Mouse (Mus musculus): ENCODE results near the gene Hhipl1. TPM values are rescaled to one million over a fixed set of nuclear protein-coding genes. Genes with fewer than 3 reads are reported as not detected.
A peak's percentile ranks its signal among the peaks of the same experiment; 100 is the strongest.

Gene Hhipl1
- polyA plus RNA-seq, 2 experiments = 0.58 to 2.7 TPM

DNA sequence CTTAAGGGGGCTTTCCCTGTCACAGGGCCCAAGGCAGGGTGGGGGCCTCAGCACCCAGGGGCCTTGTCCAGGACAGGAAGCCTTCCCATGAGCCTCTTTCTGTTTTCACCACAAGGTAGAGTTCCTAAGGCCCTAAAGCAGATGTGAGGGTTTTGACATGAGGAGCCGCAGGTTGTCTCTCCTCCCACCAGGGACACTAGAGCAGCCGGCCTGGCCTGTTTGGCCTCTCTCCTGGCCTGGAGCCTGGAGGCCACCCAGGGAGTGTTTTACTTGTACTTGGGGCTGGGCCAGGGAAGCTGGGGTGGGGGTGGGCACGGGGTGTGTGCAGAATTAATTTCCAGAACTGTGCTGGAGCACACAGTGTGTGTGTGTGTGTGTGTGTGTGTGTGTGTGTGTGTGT lies 59.3 kb downstream of the Hhipl1 start:
- Histone ChIP-seq H3K27ac (replicated peaks; ENCODE audit: low read depth, low read length) (no peak overlapping the region), H3K4me3 (replicated peaks; ENCODE audit: low read length) (no peak overlapping the region), H3K9ac (ENCODE audit: low read depth, low read length, severe bottlenecking) (no peak overlapping the region), H3K27me3 (ENCODE audit: control insufficient read depth, insufficient read depth, low read length) (no peaks in the 10 kb centered on the region), H3K4me2 (replicated peaks; ENCODE audit: low read depth, low read length, severe bottlenecking) (no peak overlapping the region), H3K4me1 (ENCODE audit: control insufficient read depth, insufficient read depth, low read length) (peaks cover 16% of the 10 kb centered on the region), H3K9me3 (ENCODE audit: control insufficient read depth, low read length) (no peaks in the 10 kb centered on the region), H3K36me3 (ENCODE audit: control insufficient read depth, insufficient read depth, low read length) (no peaks in the 10 kb centered on the region)
- TF ChIP-seq POLR2A (IDR thresholded peaks at IDR 0.05; ENCODE audit: borderline replicate concordance, extremely low read depth, insufficient read depth, insufficient read length) = no peak
- DNase-seq (ENCODE audit: low spot score) (peak; percentile 66), ATAC-seq (ENCODE audit: low FRiP score, low read depth) (peak; percentile 35; the same call in 1 of the 2 replicates)
- 13% methylated on average over 3 of the region's 3 CpGs for WGBS

DNA sequence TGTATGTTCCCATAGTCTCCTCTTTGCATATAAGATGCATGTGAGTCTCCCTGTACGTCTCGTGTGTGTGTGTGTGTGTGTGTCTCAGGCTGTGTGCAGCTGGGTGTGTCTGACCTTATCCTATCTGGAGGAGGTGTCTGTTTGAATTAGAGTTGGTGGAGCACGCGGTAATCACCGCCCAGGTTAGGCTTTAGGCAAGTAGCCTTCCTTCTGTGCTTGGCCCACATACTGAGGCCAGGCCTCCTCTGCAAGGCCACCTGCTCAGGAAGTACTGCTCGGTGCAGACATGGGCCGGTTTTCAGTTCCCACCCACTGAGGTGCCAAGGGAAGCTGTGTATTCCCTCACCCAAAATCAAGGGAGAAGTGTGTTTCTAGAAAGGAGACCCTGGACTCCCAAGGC lies 59.8 kb downstream of the Hhipl1 start:
- Histone ChIP-seq H3K27ac (replicated peaks; ENCODE audit: low read depth, low read length) (no peak overlapping the region), H3K4me2 (replicated peaks; ENCODE audit: low read depth, low read length, severe bottlenecking) (no peak overlapping the region), H3K36me3 (ENCODE audit: control insufficient read depth, insufficient read depth, low read length) (no peaks in the 10 kb centered on the region), H3K9ac (ENCODE audit: low read depth, low read length, severe bottlenecking) (no peak overlapping the region), H3K9me3 (ENCODE audit: control insufficient read depth, low read length) (no peaks in the 10 kb centered on the region), H3K27me3 (ENCODE audit: control insufficient read depth, insufficient read depth, low read length) (no peaks in the 10 kb centered on the region), H3K4me1 (ENCODE audit: control insufficient read depth, insufficient read depth, low read length) (peaks cover 21% of the 10 kb centered on the region), H3K4me3 (replicated peaks; ENCODE audit: low read length) (no peak overlapping the region)
- no peak for TF ChIP-seq POLR2A (IDR thresholded peaks at IDR 0.05; ENCODE audit: borderline replicate concordance, extremely low read depth, insufficient read depth, insufficient read length)
- ATAC-seq (ENCODE audit: low FRiP score, low read depth) (no peak), DNase-seq (ENCODE audit: low spot score) (no peak)
- WGBS = 59% methylated on average over 7 of the region's 7 CpGs

DNA sequence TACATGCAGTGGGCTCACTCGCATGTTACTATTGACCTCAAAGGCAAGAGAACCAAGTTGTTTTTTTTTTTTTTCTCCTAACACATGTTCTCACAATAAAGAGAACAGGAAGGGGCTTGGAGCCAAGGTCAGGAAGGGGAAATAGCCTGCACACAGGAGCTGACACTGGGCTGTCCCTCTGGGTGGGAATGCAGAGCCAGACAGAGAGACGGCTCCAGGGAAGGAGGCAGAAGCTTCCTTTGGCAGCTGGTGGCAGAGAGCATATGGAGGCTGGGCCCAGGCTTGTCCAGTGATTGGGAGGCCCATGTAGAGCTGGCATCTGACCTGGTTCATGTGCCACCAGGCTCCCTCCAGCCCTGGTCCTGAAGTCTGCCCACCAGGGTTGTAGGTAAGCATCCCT lies 61.8 kb downstream of the Hhipl1 start:
- H3K9me3 ChIP-seq (ENCODE audit: control insufficient read depth, low read length) = no peaks in the 10 kb centered on the region
- no peak for DNase-seq (ENCODE audit: low spot score)

DNA sequence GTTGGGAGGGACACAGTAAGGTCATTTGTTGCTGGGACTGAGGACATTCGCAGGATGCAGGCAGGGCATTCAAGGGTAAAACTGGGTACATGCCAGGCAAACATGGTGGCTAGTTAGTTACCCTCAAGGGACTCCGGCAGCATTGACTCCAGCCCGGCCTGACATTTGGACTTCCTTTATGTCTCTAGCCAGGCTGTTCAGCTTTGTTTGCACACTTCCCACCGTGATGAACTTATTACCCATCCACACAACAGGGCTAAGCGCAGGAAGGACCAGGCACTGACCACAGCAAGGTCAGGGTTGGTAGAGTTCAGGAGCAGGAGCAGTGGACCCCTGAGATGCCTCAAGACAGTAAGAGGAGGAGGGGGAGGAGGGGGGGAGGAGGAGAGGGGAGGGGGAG lies 62.9 kb downstream of the Hhipl1 start:
- Histone ChIP-seq H3K4me3 (replicated peaks; ENCODE audit: low read length) (no peak overlapping the region), H3K27me3 (ENCODE audit: control insufficient read depth, insufficient read depth, low read length) (no peaks in the 10 kb centered on the region), H3K36me3 (ENCODE audit: control insufficient read depth, insufficient read depth, low read length) (no peaks in the 10 kb centered on the region), H3K4me2 (replicated peaks; ENCODE audit: low read depth, low read length, severe bottlenecking) (no peak overlapping the region), H3K9ac (ENCODE audit: low read depth, low read length, severe bottlenecking) (no peak overlapping the region), H3K27ac (replicated peaks; ENCODE audit: low read depth, low read length) (no peak overlapping the region), H3K9me3 (ENCODE audit: control insufficient read depth, low read length) (no peaks in the 10 kb centered on the region), H3K4me1 (ENCODE audit: control insufficient read depth, insufficient read depth, low read length) (peaks cover 28% of the 10 kb centered on the region)
- DNase-seq (ENCODE audit: low spot score) (no peak), ATAC-seq (ENCODE audit: low FRiP score, low read depth) (no peak)
- 61% methylated on average over 5 of the region's 5 CpGs for WGBS
- TF ChIP-seq POLR2A (IDR thresholded peaks at IDR 0.05; ENCODE audit: borderline replicate concordance, extremely low read depth, insufficient read depth, insufficient read length) = no peak

More for the DNA sequence above, 61.8 kb downstream of the Hhipl1 start:
- 82% methylated on average over 2 of the region's 2 CpGs for WGBS
- H3K4me3 ChIP-seq (replicated peaks; ENCODE audit: low read length) = no peak overlapping the region
- no peaks in the 10 kb centered on the region for H3K36me3 ChIP-seq (ENCODE audit: control insufficient read depth, insufficient read depth, low read length)
- TF ChIP-seq POLR2A (IDR thresholded peaks at IDR 0.05; ENCODE audit: borderline replicate concordance, extremely low read depth, insufficient read depth, insufficient read length) = no peak
- peaks cover 22% of the 10 kb centered on the region for H3K4me1 ChIP-seq (ENCODE audit: control insufficient read depth, insufficient read depth, low read length)
- no peak overlapping the region for H3K4me2 ChIP-seq (replicated peaks; ENCODE audit: low read depth, low read length, severe bottlenecking)
- no peak for ATAC-seq (ENCODE audit: low FRiP score, low read depth)
- H3K9ac ChIP-seq (ENCODE audit: low read depth, low read length, severe bottlenecking) = no peak overlapping the region
- H3K27me3 ChIP-seq (ENCODE audit: control insufficient read depth, insufficient read depth, low read length) = no peaks in the 10 kb centered on the region
- no peak overlapping the region for H3K27ac ChIP-seq (replicated peaks; ENCODE audit: low read depth, low read length)

DNA sequence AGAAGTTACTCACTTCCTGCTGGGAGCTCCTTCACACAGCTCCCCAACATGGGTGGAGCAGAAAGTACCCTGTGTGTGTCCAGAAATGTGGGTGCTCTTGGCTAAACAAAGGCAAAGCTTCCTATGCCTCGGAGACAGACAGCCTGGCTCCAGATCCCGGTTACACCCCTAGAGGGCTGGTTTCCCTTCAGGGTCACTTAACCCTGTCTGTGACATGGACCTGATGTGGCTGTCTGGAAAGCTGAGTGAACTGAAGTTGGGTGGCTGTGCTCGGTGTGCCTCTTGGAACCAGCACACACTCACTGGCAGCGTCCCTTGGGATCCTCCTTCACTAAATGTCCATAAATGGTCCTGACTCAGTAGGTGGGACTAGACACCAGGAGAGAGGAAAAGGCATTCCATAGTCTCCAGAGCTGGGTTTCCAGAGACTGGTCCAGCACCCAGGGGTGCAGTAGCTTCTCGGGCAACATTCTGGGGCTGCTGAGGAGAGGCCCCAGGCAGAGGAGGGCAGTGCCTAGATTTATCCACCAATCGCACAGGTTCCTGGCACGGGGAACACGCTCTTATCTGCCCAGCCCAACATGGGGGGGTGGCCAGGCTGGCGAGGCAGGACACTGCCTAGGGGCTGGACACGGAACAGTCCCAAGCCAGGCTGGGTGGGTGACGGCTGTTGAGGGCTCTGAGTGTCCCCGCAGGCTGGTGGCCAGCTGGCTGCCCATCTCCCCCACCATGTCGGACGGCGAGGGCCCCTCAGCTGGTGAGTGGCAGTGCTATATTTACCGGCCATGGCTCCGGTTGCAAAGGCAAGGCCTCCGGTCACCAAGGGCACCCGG lies 64.7 kb downstream of the Hhipl1 start, which contains the start of gene Eml1:
Gene Eml1, plus strand, starts transcription at position 362 of the 833 bp plus-strand sequence.
- ATAC-seq (ENCODE audit: low FRiP score, low read depth) = 0 out of 2 replicates have a peak, but pooled peaks have one; percentile 31
- H3K27ac ChIP-seq (replicated peaks; ENCODE audit: low read depth, low read length) = no peak within 1 kb of the TSS

More for the DNA sequence above, 64.7 kb downstream of the Hhipl1 start, which contains the start of gene Eml1:
- H3K9me3 ChIP-seq (ENCODE audit: control insufficient read depth, low read length) = no peaks in the 10 kb centered on the region
- 65% methylated on average over 19 of the region's 19 CpGs for WGBS
- no peak for DNase-seq (ENCODE audit: low spot score)
- TF ChIP-seq POLR2A (IDR thresholded peaks at IDR 0.05; ENCODE audit: borderline replicate concordance, extremely low read depth, insufficient read depth, insufficient read length) = no peak
- H3K4me3 ChIP-seq (replicated peaks; ENCODE audit: low read length) = no peak within 1 kb of the TSS
- H3K27me3 ChIP-seq (ENCODE audit: control insufficient read depth, insufficient read depth, low read length) = no peaks in the 10 kb centered on the region
- H3K4me1 ChIP-seq (ENCODE audit: control insufficient read depth, insufficient read depth, low read length) = peaks cover 26% of the 10 kb centered on the region
- H3K36me3 ChIP-seq (ENCODE audit: control insufficient read depth, insufficient read depth, low read length) = no peaks in the 10 kb centered on the region
- H3K4me2 ChIP-seq (replicated peaks; ENCODE audit: low read depth, low read length, severe bottlenecking) = no peak within 1 kb of the TSS
- no peak within 1 kb of the TSS for H3K9ac ChIP-seq (ENCODE audit: low read depth, low read length, severe bottlenecking)
